Mouse (Mus musculus): Measurements from ENCODE around the gene Tomm34. TPM values are rescaled to one million over a fixed set of nuclear protein-coding genes. Genes with fewer than 3 reads are reported as not detected.
A peak's percentile ranks its signal among the peaks of the same experiment; 100 is the strongest.

Gene Tomm34
- polyA plus RNA-seq (2016; fragmentation: Nextera tagmentation; extraction: Ambion mirVana) = 58.7 and 65.0 TPM in 2 replicates

- under 1% methylated on average over 55 of the region's 55 CpGs for WGBS
- no peaks in the 10 kb centered on the region for H3K9me3 ChIP-seq
Measured at GRCm38 (mm10) chr2:164070765-164071436, at the start of gene Tomm34. Gene Tomm34, minus strand, starts transcription at chr2:164071169.

DNA sequence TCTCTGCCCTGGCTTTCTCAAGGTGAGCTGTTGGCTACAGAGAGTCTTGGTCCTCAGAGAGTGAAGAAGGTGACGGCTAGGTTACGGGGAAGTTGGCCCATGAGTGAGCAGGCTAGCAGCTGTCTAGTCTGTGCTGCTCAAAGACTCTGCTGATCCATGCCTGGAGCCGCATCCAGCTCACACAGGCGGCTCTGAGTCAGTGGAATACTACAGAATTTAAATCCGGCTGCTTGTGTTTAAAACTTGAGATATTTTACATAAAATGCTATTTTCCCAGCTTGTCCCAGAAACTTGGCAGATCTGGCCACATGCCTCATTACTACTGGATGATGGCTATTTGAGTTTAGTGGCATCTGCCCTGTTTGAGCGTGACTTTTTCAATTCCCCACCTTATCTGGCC lies 48.5 kb upstream of the Tomm34 start:
- no peak overlapping the region for H3K4me3 ChIP-seq
- no peaks in the 10 kb centered on the region for H3K27me3 ChIP-seq (ENCODE audit: insufficient read depth, poor library complexity, severe bottlenecking)
- DNase-seq (ENCODE audit: low spot score) = no peak
- no peaks in the 10 kb centered on the region for H3K9me3 ChIP-seq
- peaks cover 43% of the 10 kb centered on the region for H3K36me3 ChIP-seq
- H3K4me1 ChIP-seq = no peaks in the 10 kb centered on the region
- 92% methylated on average over 6 of the region's 6 CpGs for WGBS
- H3K27ac ChIP-seq = no peak overlapping the region

More at GRCm38 (mm10) chr2:164070765-164071436, at the start of gene Tomm34:
- peak; percentile 99 for DNase-seq (ENCODE audit: low spot score)
- H3K27me3 ChIP-seq (ENCODE audit: insufficient read depth, poor library complexity, severe bottlenecking) = no peaks in the 10 kb centered on the region
- peak within 1 kb of the TSS; percentile 92 for H3K27ac ChIP-seq
- peaks cover 7% of the 10 kb centered on the region; the same call in 1 of the 2 replicates for H3K36me3 ChIP-seq
- peak within 1 kb of the TSS; percentile 93 for H3K4me3 ChIP-seq
- peaks cover 16% of the 10 kb centered on the region for H3K4me1 ChIP-seq

DNA sequence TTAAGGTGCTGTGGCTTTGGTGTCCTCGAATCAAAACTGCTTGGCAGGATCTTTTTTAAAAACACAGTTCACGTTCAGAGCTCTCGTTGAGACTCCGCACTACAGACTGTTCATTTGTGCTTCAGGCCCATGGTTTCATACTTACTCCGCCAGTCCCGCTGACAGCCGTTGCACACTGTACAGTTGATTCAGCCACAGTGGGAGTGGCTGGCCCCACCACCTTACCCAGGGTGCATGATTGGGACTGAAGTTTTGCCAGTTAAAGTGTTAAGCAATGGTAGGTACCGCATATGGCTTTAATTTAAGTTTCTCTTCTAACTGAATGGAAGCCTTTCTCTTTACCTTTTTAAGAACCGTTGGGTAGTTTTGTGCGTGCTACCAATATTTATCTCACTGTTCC lies 44.6 kb upstream of the Tomm34 start:
- Histone ChIP-seq H3K9me3 (no peaks in the 10 kb centered on the region), H3K27ac (no peak overlapping the region), H3K27me3 (ENCODE audit: insufficient read depth, poor library complexity, severe bottlenecking) (no peaks in the 10 kb centered on the region), H3K36me3 (peaks cover 38% of the 10 kb centered on the region), H3K4me3 (no peak overlapping the region), H3K4me1 (0 out of 2 replicates have a peak, but pooled peaks cover 3% of the 10 kb centered on the region)
- no peak for DNase-seq (ENCODE audit: low spot score)
- 88% methylated on average over 10 of the region's 10 CpGs for WGBS

DNA sequence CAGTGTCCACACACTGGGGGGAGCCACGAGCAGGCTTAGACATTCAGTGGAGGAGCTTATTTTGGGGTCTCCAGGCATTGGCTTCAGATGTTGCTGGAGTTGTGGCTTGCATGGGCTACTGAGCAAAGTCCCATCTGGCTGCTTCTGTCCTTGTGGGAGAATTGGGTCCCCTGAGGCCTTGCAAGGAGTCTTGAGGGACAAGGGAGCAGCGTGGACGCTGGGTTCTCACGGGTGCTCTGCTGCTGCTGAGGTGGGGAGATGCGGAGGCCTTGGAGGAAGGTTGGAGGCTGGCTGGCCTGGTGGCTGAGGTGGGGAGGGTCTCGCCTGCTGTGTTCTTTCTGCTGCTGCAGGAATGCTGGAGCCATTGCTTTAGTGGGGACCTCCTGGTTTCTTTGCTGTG lies 43.1 kb upstream of the Tomm34 start:
- Histone ChIP-seq H3K36me3 (peaks cover 23% of the 10 kb centered on the region), H3K4me1 (0 out of 2 replicates have a peak, but pooled peaks cover 3% of the 10 kb centered on the region), H3K4me3 (no peak overlapping the region), H3K27me3 (ENCODE audit: insufficient read depth, poor library complexity, severe bottlenecking) (no peaks in the 10 kb centered on the region), H3K9me3 (no peaks in the 10 kb centered on the region), H3K27ac (no peak overlapping the region; the same call in 1 of the 2 replicates)
- DNase-seq (ENCODE audit: low spot score) = no peak
- WGBS = 89% methylated on average over 6 of the region's 6 CpGs

DNA sequence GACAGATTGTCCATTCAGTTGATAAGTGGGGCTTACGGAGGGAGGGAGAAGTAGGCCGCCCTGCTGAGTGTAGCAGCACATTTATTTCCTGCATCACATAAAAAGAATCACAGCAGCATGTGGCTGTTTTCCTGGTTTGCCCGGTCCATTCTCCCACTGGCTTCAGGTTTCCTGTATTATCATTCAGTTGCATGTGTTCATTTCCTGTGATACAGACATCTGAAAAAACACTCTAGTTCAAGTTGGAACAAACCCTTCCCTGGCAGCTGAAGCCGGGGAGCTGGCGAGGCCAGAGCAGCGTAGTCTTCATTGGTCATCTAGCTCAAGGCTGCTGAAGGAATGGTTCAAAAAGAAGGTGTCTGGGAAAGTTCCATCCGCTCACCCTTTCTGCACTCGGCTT lies 40.6 kb upstream of the Tomm34 start:
- Histone ChIP-seq H3K36me3 (peaks cover 16% of the 10 kb centered on the region; the same call in 1 of the 2 replicates), H3K4me3 (no peak overlapping the region), H3K9me3 (no peaks in the 10 kb centered on the region), H3K4me1 (peaks cover 17% of the 10 kb centered on the region), H3K27ac (no peak overlapping the region), H3K27me3 (ENCODE audit: insufficient read depth, poor library complexity, severe bottlenecking) (no peaks in the 10 kb centered on the region)
- no peak for DNase-seq (ENCODE audit: low spot score)
- WGBS = 73% methylated on average over 8 of the region's 8 CpGs

DNA sequence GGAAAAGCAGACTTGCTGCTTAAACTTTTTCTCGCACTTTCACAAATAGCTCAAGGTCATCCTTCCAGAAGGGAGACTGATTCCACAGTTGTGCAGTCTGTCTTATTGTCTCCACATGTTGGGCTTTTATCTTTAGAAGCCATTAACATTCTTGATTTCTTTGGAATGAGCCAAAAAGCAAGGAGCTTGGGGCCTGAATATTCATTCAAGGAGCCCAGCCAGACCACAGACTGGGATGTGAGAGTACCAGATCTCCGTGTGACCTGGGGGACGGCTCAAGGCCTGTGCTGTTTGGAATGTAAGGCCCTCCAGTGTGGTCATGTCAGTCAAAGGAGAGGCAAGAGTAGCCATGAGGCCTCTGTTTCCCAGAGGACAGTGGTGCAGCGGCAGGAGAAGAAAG lies 37.5 kb upstream of the Tomm34 start:
- WGBS = 70% methylated on average over 4 of the region's 4 CpGs

GRCm38 (mm10) chr2:164107125-164107874 lies 36.3 kb upstream of the Tomm34 start:
- Histone ChIP-seq H3K9me3 (no peaks in the 10 kb centered on the region), H3K27ac (peak overlapping the region; percentile 60; the same call in 1 of the 2 replicates), H3K4me1 (peaks cover 14% of the 10 kb centered on the region), H3K4me3 (no peak overlapping the region), H3K36me3 (peaks cover 27% of the 10 kb centered on the region), H3K27me3 (ENCODE audit: insufficient read depth, poor library complexity, severe bottlenecking) (no peaks in the 10 kb centered on the region)
- WGBS = 67% methylated on average over 16 of the region's 16 CpGs
- no peak for DNase-seq (ENCODE audit: low spot score)

More for the DNA sequence above, 37.5 kb upstream of the Tomm34 start:
- Histone ChIP-seq H3K4me1 (peaks cover 14% of the 10 kb centered on the region), H3K9me3 (no peaks in the 10 kb centered on the region), H3K36me3 (peaks cover 20% of the 10 kb centered on the region; the same call in 1 of the 2 replicates), H3K27ac (peak overlapping the region; percentile 44; the same call in 1 of the 2 replicates), H3K27me3 (ENCODE audit: insufficient read depth, poor library complexity, severe bottlenecking) (no peaks in the 10 kb centered on the region), H3K4me3 (no peak overlapping the region)
- no peak for DNase-seq (ENCODE audit: low spot score)

DNA sequence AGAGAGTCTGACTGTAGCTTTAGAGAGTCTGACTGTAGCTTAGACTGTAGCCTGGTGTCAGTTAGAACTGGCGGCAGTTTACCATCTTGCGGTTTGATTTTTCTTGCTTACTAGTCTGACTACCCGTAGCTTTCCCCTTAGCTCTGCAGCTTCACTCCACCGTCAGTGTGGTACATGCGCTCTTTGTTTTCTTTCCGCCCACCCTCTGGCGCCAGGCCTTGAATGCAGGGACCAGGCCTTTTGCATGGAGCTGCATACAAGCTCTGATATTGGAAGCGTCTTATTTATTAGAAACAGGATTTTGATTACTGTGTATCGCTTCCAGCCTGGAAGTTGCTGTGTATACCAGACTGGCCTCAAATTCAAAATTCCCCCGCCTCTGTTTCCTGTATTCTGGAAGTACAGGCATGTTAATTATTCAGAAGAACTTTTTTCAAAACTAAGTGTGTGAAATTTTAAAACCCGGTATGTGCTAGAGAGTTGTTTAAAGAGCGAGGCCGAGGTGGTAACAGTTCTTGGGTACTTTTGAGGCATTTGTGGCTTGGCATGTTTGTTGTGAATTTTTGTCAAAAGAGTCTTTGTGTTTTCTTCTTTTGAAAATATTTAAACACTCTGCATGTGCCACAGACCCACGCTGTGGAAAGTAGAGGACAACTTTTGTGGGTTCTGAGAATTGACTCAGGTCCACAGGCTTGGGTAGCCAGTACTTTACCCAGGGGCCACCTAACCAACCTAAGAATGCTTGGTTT lies 35.5 kb upstream of the Tomm34 start:
- no peak overlapping the region for H3K27ac ChIP-seq
- H3K27me3 ChIP-seq (ENCODE audit: insufficient read depth, poor library complexity, severe bottlenecking) = no peaks in the 10 kb centered on the region
- H3K4me1 ChIP-seq = peaks cover 14% of the 10 kb centered on the region
- H3K9me3 ChIP-seq = no peaks in the 10 kb centered on the region
- DNase-seq (ENCODE audit: low spot score) = no peak
- no peak overlapping the region for H3K4me3 ChIP-seq
- H3K36me3 ChIP-seq = peaks cover 29% of the 10 kb centered on the region
- WGBS = 88% methylated on average over 14 of the region's 14 CpGs

GRCm38 (mm10) chr2:164103501-164103900 lies 32.5 kb upstream of the Tomm34 start:
- no peak for DNase-seq (ENCODE audit: low spot score)
- no peak overlapping the region for H3K27ac ChIP-seq
- peaks cover 12% of the 10 kb centered on the region for H3K4me1 ChIP-seq
- H3K4me3 ChIP-seq = no peak overlapping the region
- 41% methylated on average over 4 of the region's 4 CpGs for WGBS
- H3K9me3 ChIP-seq = no peaks in the 10 kb centered on the region
- no peaks in the 10 kb centered on the region for H3K27me3 ChIP-seq (ENCODE audit: insufficient read depth, poor library complexity, severe bottlenecking)
- peaks cover 59% of the 10 kb centered on the region for H3K36me3 ChIP-seq

GRCm38 (mm10) chr2:164102366-164102765 lies 31.4 kb upstream of the Tomm34 start:
- peaks cover 67% of the 10 kb centered on the region for H3K36me3 ChIP-seq
- WGBS = 84% methylated on average over 3 of the region's 3 CpGs
- peaks cover 4% of the 10 kb centered on the region; the same call in 1 of the 2 replicates for H3K4me1 ChIP-seq

GRCm38 (mm10) chr2:164101936-164102335 lies 31.0 kb upstream of the Tomm34 start:
- Histone ChIP-seq H3K4me3 (no peak overlapping the region), H3K27me3 (ENCODE audit: insufficient read depth, poor library complexity, severe bottlenecking) (no peaks in the 10 kb centered on the region), H3K4me1 (0 out of 2 replicates have a peak, but pooled peaks cover under 1% of the 10 kb centered on the region), H3K9me3 (no peaks in the 10 kb centered on the region), H3K36me3 (peaks cover 64% of the 10 kb centered on the region), H3K27ac (no peak overlapping the region)
- DNase-seq (ENCODE audit: low spot score) = no peak
- WGBS = 96% methylated on average over 1 of the region's 1 CpGs

More at GRCm38 (mm10) chr2:164102366-164102765, 31.4 kb upstream of the Tomm34 start:
- no peak overlapping the region for H3K27ac ChIP-seq
- no peak overlapping the region for H3K4me3 ChIP-seq
- H3K9me3 ChIP-seq = no peaks in the 10 kb centered on the region
- no peaks in the 10 kb centered on the region for H3K27me3 ChIP-seq (ENCODE audit: insufficient read depth, poor library complexity, severe bottlenecking)
- no peak for DNase-seq (ENCODE audit: low spot score)

DNA sequence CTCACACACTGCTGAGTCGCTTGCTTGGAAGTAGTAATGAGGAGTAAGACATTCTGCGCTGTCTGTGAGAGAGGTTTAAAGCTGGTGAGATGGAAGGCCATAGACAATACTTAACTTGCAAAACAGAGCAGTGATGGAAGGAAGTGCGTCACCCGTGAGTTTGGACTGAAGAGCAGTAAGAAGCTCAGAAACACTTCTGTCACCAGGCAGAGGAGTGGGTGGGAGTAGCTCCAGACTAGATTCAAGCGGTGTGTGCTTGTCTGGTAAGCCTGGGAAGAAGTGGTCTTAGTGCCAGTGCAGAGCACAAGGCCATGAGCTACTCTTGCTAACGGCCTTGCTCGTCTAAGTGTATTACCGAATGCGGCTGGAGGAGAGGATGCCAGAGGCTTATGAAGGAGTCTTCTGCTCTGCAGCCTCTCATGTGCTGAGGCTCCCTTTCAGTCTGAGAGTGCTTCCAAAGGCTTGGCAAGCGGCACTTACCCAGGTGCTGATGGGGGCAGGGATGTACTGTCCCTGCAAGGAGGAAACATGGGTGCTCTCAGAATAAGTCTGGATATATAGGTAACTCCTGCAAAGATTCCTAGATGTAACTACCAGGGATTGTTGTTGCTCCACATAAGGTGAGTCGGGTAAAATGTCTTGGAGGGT lies 27.8 kb upstream of the Tomm34 start:
- no peaks in the 10 kb centered on the region for H3K27me3 ChIP-seq (ENCODE audit: insufficient read depth, poor library complexity, severe bottlenecking)
- H3K36me3 ChIP-seq = peaks cover 60% of the 10 kb centered on the region
- no peak overlapping the region for H3K27ac ChIP-seq
- WGBS = 93% methylated on average over 11 of the region's 11 CpGs
- H3K4me3 ChIP-seq = no peak overlapping the region
- no peak for DNase-seq (ENCODE audit: low spot score)
- H3K4me1 ChIP-seq = no peaks in the 10 kb centered on the region
- H3K9me3 ChIP-seq = no peaks in the 10 kb centered on the region

Data from heart, embryonic 10.5 days (tissue).